Mouse (Mus musculus): ENCODE results near the gene 2210016F16Rik.

DNA sequence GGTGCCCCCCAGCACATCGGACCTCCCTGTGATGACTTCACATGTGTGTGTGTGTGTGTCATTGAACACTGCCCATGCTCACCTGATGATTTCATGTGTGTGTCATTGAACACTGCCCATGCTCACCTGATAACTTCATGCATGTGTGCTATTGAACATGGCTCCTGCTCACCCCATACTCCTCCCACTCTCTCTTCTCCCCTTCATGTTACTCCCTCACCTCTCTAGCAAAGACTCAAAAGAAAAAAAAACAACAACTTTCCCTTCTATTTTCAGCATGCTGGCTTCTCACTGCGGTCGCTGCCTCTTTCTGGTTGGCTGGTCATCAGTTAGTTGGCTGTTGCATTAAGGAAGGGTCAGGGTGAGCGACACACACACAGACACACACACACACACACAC is 33.6 kb upstream of the 2210016F16Rik start:
- TF ChIP-seq CTCF (conservative IDR thresholded peaks at IDR 0.05; ENCODE audit: low read length) (no peak), NANOG (IDR thresholded peaks at IDR 0.05; ENCODE audit: borderline replicate concordance, low read length) (no peak), POU5F1 (IDR thresholded peaks at IDR 0.05; ENCODE audit: borderline replicate concordance, low read length) (no peak)

Measured in E14TG2a.4 (cell line).